ENCODE assay signal across 8 mouse cellular contexts in genomic region chr1:153487500-153487879, GRCm38 (mm10). TPM values are rescaled to one million over a fixed set of nuclear protein-coding genes. Genes with fewer than 3 reads are reported as not detected.
DNase-seq lines count a peak whose midpoint lies in the region; ATAC-seq lines count a peak whose summit lies in the region.

Gene Dhx9 (minus strand): TSS chr1:153487660.

- no peaks in the 10 kb centered on the region for H3K9me3 ChIP-seq in intestine, embryonic 14.5 days (ENCODE audit: control insufficient read depth, low read length)

- peak within 1 kb of the TSS; percentile 92 for H3K4me2 ChIP-seq in intestine, embryonic 14.5 days (ENCODE audit: low read length)

- intact Hi-C loops in left cerebral cortex, postnatal 14 days (cut with DNase I): no loop called here

- H3K27ac ChIP-seq in intestine, embryonic 14.5 days (ENCODE audit: low read depth): peak within 1 kb of the TSS; percentile 74

- peak; percentile 99 to 100 for DNase-seq in adrenal gland, adult 18-20 months (ENCODE audit: low spot score in 2 of 2)
- peak; percentile 98 for DNase-seq in embryo, embryonic 11 days
- DNase-seq in gastrocnemius, postnatal 25 days: peak; percentile 96
- peak; percentile 98 for DNase-seq in intestine, embryonic 14.5 days (ENCODE audit: low spot score)
- peak; percentile 99 for DNase-seq in left cerebral cortex, postnatal 14 days (ENCODE audit: low spot score in 2 of 2)
- peak; percentile 98 for DNase-seq in mesoderm, embryonic 11.5 days (ENCODE audit: low read depth, low spot score)
- peak; percentile 94 to 96 for DNase-seq in right cerebral cortex, postnatal 36 days (ENCODE audit: low spot score in 2 of 2)
- DNase-seq in yolk sac, embryonic 10.5 days (ENCODE audit: low spot score): peak; percentile 95

- peaks cover 9% of the 10 kb centered on the region for H3K36me3 ChIP-seq in intestine, embryonic 14.5 days (ENCODE audit: control insufficient read depth, insufficient read depth, low read length)

- under 1% methylated on average over 35 of the region's 35 CpGs for WGBS in intestine, embryonic 14.5 days

- H3K4me1 ChIP-seq in intestine, embryonic 14.5 days (replicated peaks; ENCODE audit: control insufficient read depth, insufficient read depth, low read length): peaks cover 16% of the 10 kb centered on the region

- H3K9ac ChIP-seq in intestine, embryonic 14.5 days (ENCODE audit: low read length): peak within 1 kb of the TSS; percentile 97

- peak; percentile 89 for ATAC-seq in intestine, embryonic 14.5 days (replicated peaks; ENCODE audit: low FRiP score, low TSS enrichment, low read depth)

- H3K27me3 ChIP-seq in intestine, embryonic 14.5 days (replicated peaks; ENCODE audit: control insufficient read depth, insufficient read depth, low read length): no peaks in the 10 kb centered on the region

- H3K4me3 ChIP-seq in intestine, embryonic 14.5 days (ENCODE audit: low read depth, low read length): peak within 1 kb of the TSS; percentile 87

RNA-seq across cellular contexts. Expression of gene Dhx9, which starts in this region (rescaled TPM):
- 100 to 1,000 TPM in 1 of 2 experiments, 10 to 100 TPM in 1; 90.3 to 110 TPM for total RNA-seq in adrenal gland, adult 18-20 months (2021)
- total RNA-seq in gastrocnemius, postnatal 25 days (2021): 10 to 100 TPM; 26.0 to 26.8 TPM
- 25.5 and 25.8 TPM in 2 replicates for polyA plus RNA-seq in intestine, embryonic 14.5 days (2014; fragmentation: Nextera tagmentation; extraction: Ambion mirVana)
- total RNA-seq in left cerebral cortex, postnatal 14 days (2021): 100 to 1,000 TPM; 105 to 107 TPM

Comparison
In these comparisons a context has a peak if more than half of its experiments do, and no peak if none do; other contexts are left out.
1. Peak in every context shown above with its lines: DNase-seq, ATAC-seq, H3K4me3 ChIP-seq and H3K27ac ChIP-seq.